Mouse (Mus musculus) stomach, embryonic 14.5 days (tissue): ENCODE measurements around the gene Qrich1. TPM values are rescaled to one million over a fixed set of nuclear protein-coding genes. Genes with fewer than 3 reads are reported as not detected.

Experiments used
- ATAC-seq: fragments of 200-750 bp; cut with Nextera tagmentation; 2 replicates; pipeline ENCODE4 v1.8.0; 2017; ENCODE audit warnings: low read depth, moderate TSS enrichment; ENCODE audit not compliant: insufficient number of reproducible peaks, insufficient read depth, low FRiP score
- H3K27ac ChIP-seq: fragments of 300-500 bp; sonication (generic); 2 replicates; pipeline ENCODE4 v1.5.1; 2014; ENCODE audit warnings: mild to moderate bottlenecking, low read length, moderate library complexity, mixed read lengths
- H3K27me3 ChIP-seq: fragments of 300-500 bp; sonication (generic); 2 replicates; pipeline ENCODE4 v1.6.1; 2014; ENCODE audit warnings: low read length, control low read depth, mixed read lengths; ENCODE audit not compliant: control insufficient read depth, insufficient read depth
- H3K36me3 ChIP-seq: fragments of 300-500 bp; sonication (generic); 2 replicates; pipeline ENCODE4 v1.6.1; 2014; ENCODE audit warnings: mild to moderate bottlenecking, control low read depth, low read length, moderate library complexity, mixed read lengths; ENCODE audit not compliant: control insufficient read depth, insufficient read depth
- H3K4me1 ChIP-seq: fragments of 300-500 bp; sonication (generic); 2 replicates; pipeline ENCODE4 v1.6.1; 2014; ENCODE audit warnings: low read length, control low read depth, mixed read lengths; ENCODE audit not compliant: control insufficient read depth, insufficient read depth
- H3K4me2 ChIP-seq: fragments of 300-500 bp; sonication (generic); replicated peaks from 2 replicates; pipeline ENCODE4 v1.6.1; 2014; ENCODE audit warnings: low read depth, low read length, control low read depth
- H3K4me3 ChIP-seq: fragments of 300-500 bp; sonication (generic); 2 replicates; pipeline ENCODE4 v1.5.1; 2014; ENCODE audit warnings: low read depth, low read length, control low read depth
- H3K9ac ChIP-seq: fragments of 300-500 bp; sonication (generic); replicated peaks from 2 replicates; pipeline ENCODE4 v1.6.1; 2014; ENCODE audit warnings: low read depth, mild to moderate bottlenecking, control low read depth, low read length, moderate library complexity, mixed read lengths
- H3K9me3 ChIP-seq: fragments of 300-500 bp; sonication (generic); 2 replicates; pipeline ENCODE4 v1.6.1; 2016; ENCODE audit warnings: low read depth, low read length, control low read depth; ENCODE audit not compliant: control insufficient read depth
- WGBS: fragments of 180-500 bp; shearing (Covaris S2); extraction: QIAGEN DNeasy Blood & Tissue Kit; methylation state at CpG from one replicate; pipeline ENCODE4 v1.1.7; 2014; 5-methylcytosine and 5-hydroxymethylcytosine counted together
- polyA plus RNA-seq: library from polyadenylated mRNA; unstranded; fragments of >200 nt; fragmentation: Nextera tagmentation; extraction: Ambion mirVana; gene quantifications from 2 replicates; pipeline ENCODE4 v1.2.1, GENCODE M21; 2014

Qrich1 gene
- polyA plus RNA-seq, 1 experiment from 2014 or later = 121 TPM

- peak; percentile 97 for ATAC-seq
- no peaks in the 10 kb centered on the region for H3K9me3 ChIP-seq
- peak within 1 kb of the TSS; percentile 62 for H3K4me3 ChIP-seq
- H3K4me1 ChIP-seq = peaks cover 30% of the 10 kb centered on the region; the same call in 1 of the 2 replicates
- H3K4me2 ChIP-seq = peak within 1 kb of the TSS; percentile 70
- H3K27me3 ChIP-seq = no peaks in the 10 kb centered on the region
- H3K9ac ChIP-seq = peak within 1 kb of the TSS; percentile 70
- WGBS = 4% methylated on average over 51 of the region's 51 CpGs
- H3K36me3 ChIP-seq = peaks cover 21% of the 10 kb centered on the region
- peak within 1 kb of the TSS; percentile 92 for H3K27ac ChIP-seq
These were observed 62.1 kb downstream of the Qrich1 start, which contains the start of gene Wdr6 for GRCm38 (mm10) chr9:108578545-108579343. Gene Wdr6, minus strand, starts transcription at chr9:108578739.

DNA sequence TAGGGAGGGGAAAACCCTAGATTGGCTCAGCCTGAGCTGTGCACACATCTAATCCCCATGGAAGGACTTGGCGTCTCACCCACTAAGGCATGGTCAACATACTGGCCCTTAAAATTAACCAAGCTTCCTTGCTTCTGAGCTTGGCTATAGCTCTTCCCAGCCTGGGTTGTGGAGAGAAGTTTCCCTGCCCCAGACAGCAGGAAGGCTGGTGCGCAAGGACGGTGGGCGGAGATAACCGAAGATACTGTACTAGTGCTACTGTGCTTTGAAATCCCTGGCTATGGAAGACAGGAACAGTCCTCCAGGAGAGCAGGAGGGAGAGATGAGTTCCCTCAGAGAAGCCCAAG is 62.7 kb downstream of the Qrich1 start:
- Histone ChIP-seq H3K36me3 (peaks cover 16% of the 10 kb centered on the region), H3K27me3 (no peaks in the 10 kb centered on the region), H3K4me1 (peaks cover 29% of the 10 kb centered on the region; the same call in 1 of the 2 replicates), H3K9ac (peak overlapping the region; percentile 45; the same call in 1 of the 2 replicates), H3K4me2 (peak overlapping the region; percentile 70), H3K4me3 (peak overlapping the region; percentile 62), H3K9me3 (no peaks in the 10 kb centered on the region), H3K27ac (peak overlapping the region; percentile 82)
- 55% methylated on average over 5 of the region's 5 CpGs for WGBS
- ATAC-seq = no peak

DNA sequence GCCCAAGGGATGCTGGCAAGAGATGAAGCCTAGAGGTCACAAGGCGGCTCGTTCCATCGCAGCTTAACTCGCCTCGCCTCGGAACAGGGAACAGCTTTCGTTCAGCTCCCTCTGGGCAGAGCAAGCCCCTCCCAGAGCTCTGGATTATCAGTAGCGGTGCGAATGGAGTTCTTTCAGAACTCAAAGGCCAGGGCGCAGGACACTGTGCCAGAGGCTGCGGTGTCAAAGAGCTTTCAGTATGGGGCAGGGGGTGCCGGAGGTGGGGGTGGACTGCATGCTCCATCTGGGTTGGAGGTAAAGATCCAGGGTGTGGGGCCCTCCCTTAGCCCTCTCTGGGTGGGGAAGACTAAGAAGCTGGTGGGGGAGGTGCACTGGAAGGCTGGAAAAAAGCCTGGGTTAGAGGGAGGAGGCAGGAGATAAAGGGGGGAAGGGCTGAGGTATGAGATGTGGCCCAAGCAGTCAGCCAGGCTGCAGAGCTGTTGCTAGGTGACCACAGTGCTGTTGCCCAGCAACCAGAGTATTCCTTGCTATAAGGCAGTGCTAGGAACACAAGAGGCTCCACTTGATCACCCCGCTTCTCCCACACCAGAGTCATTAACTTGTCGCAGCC is 71.1 kb downstream of the Qrich1 start:
- H3K4me3 ChIP-seq = 0 out of 2 replicates have a peak overlapping the region, but pooled peaks have one; percentile 5
- peaks cover 22% of the 10 kb centered on the region for H3K4me1 ChIP-seq
- peak overlapping the region; percentile 66; the same call in 1 of the 2 replicates for H3K27ac ChIP-seq
- no peaks in the 10 kb centered on the region for H3K36me3 ChIP-seq
- no peaks in the 10 kb centered on the region for H3K9me3 ChIP-seq
- 2% methylated on average over 14 of the region's 14 CpGs for WGBS
- H3K4me2 ChIP-seq = peak overlapping the region; percentile 42
- ATAC-seq = peak; percentile 93
- no peak overlapping the region for H3K9ac ChIP-seq
- H3K27me3 ChIP-seq = no peaks in the 10 kb centered on the region

- Histone ChIP-seq H3K9me3 (no peaks in the 10 kb centered on the region), H3K36me3 (no peaks in the 10 kb centered on the region), H3K4me3 (no peak overlapping the region), H3K4me1 (peaks cover 22% of the 10 kb centered on the region), H3K9ac (no peak overlapping the region), H3K27ac (no peak overlapping the region), H3K4me2 (no peak overlapping the region), H3K27me3 (no peaks in the 10 kb centered on the region)
- no peak for ATAC-seq
- 62% methylated on average over 5 of the region's 5 CpGs for whole genome bisulfite sequencing
These were observed 72.6 kb downstream of the Qrich1 start for GRCm38 (mm10) chr9:108589229-108589628.

DNA sequence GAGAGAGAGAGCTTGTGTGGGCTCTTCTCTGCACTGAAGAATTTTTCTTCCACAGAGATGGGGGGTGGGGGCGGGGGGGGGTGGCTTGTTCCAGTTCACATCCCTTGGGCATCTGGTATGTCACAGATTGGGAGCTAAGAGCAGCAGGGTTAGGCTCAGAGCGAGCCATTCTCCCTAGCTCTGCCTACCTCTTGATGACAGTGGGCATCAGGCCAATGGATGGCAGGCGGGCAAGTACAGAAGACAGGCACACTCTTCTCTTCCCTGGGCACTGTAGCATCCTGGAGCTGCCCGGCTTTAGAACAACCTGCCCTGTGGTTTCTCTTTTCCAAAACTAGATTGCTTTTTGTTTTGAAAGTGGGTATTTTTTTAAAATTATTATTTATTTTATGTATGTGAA is 74.9 kb downstream of the Qrich1 start:
- no peak for ATAC-seq
- peaks cover 22% of the 10 kb centered on the region for H3K4me1 ChIP-seq
- H3K9ac ChIP-seq = no peak overlapping the region
- H3K4me2 ChIP-seq = no peak overlapping the region
- H3K27ac ChIP-seq = no peak overlapping the region
- no peaks in the 10 kb centered on the region for H3K27me3 ChIP-seq
- no peaks in the 10 kb centered on the region for H3K36me3 ChIP-seq
- no peaks in the 10 kb centered on the region for H3K9me3 ChIP-seq
- 88% methylated on average over 4 of the region's 4 CpGs for WGBS
- H3K4me3 ChIP-seq = no peak overlapping the region

DNA sequence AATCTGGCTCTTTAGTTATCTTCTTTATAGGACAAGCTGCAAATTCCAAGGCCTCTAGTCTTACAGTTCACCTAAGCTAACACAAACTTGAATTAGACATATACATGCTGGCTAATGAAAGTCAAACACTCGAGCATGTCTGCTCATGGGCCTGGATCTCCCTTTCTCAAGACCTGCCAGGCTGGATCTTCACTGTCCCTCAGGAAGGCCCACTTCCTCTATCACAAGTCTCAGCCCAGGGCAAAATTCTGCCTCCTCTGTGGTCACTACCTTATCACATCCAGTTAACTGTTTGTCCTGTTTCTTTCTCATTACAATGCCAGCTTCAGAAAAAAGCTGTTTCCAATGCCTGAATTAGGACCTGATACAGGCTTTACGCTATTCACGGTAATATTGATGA is 77.7 kb downstream of the Qrich1 start:
- Histone ChIP-seq H3K4me3 (no peak overlapping the region), H3K9me3 (no peaks in the 10 kb centered on the region), H3K36me3 (no peaks in the 10 kb centered on the region), H3K4me1 (no peaks in the 10 kb centered on the region), H3K9ac (no peak overlapping the region), H3K27ac (no peak overlapping the region), H3K27me3 (no peaks in the 10 kb centered on the region), H3K4me2 (no peak overlapping the region)
- no peak for ATAC-seq
- 79% methylated on average over 3 of the region's 3 CpGs for WGBS

- H3K9me3 ChIP-seq = no peaks in the 10 kb centered on the region
- peak within 1 kb of the TSS; percentile 60 for H3K4me3 ChIP-seq
- no peaks in the 10 kb centered on the region for H3K36me3 ChIP-seq
- no peaks in the 10 kb centered on the region for H3K27me3 ChIP-seq
- H3K27ac ChIP-seq = no peak within 1 kb of the TSS
- peak within 1 kb of the TSS; percentile 45; the same call in 1 of the 2 replicates for H3K9ac ChIP-seq
- H3K4me1 ChIP-seq = no peaks in the 10 kb centered on the region
- peak within 1 kb of the TSS; percentile 87 for H3K4me2 ChIP-seq
- 3% methylated on average over 69 of the region's 69 CpGs for WGBS
- ATAC-seq = peak; percentile 86; the same call in 1 of the 2 replicates
These were observed 80.6 kb downstream of the Qrich1 start, which contains the start of gene P4htm for GRCm38 (mm10) chr9:108596998-108597764. Gene P4htm, minus strand, starts transcription at chr9:108597667.

GRCm38 (mm10) chr9:108599021-108599566 is 82.5 kb downstream of the Qrich1 start:
- Histone ChIP-seq H3K4me1 (no peaks in the 10 kb centered on the region), H3K9ac (no peak overlapping the region), H3K36me3 (peaks cover 12% of the 10 kb centered on the region), H3K27ac (no peak overlapping the region), H3K4me2 (no peak overlapping the region), H3K4me3 (no peak overlapping the region), H3K27me3 (no peaks in the 10 kb centered on the region), H3K9me3 (no peaks in the 10 kb centered on the region)
- no peak for ATAC-seq
- WGBS = 79% methylated on average over 4 of the region's 4 CpGs
